Mouse (Mus musculus): Measurements from ENCODE around the gene Ddx52. TPM values are rescaled to one million over a fixed set of nuclear protein-coding genes. Genes with fewer than 3 reads are reported as not detected.

Gene Ddx52
- polyA plus RNA-seq, 1 experiment: not detected

DNA sequence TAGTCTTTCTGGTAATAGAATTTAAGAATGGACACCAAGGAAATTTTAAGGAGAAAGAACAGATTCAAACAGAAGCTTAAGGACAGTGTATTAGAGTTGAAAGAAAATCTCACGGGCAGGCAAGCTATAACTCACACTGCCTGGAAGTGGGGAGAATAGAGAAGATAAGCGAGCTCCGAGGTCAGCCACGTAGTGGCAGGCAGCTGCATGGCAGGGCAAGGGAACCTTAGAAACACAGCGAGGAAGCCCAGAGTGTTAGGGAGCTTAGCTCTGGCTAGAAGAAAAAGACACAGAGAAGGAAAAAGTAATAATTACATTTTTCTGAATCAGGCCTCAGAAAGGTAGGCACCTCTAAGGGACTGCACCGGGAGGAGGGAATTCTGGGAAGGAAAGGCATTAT, 38.1 kb downstream of the Ddx52 start:
- H3K27ac ChIP-seq (ENCODE audit: insufficient read depth, low read depth, low read length): no peak overlapping the region
- no peak overlapping the region for H3K4me3 ChIP-seq (ENCODE audit: insufficient read depth, low read depth, low read length)
- H3K4me1 ChIP-seq (ENCODE audit: control insufficient read depth, insufficient read depth, low read length): 0 out of 2 replicates have a peak, but pooled peaks cover 2% of the 10 kb centered on the region
- WGBS: 88% methylated on average over 6 of the region's 6 CpGs
- TF ChIP-seq POLR2A (IDR thresholded peaks at IDR 0.05; ENCODE audit: insufficient read depth, low read depth, low read length) (no peak), CTCF (IDR thresholded peaks at IDR 0.05; ENCODE audit: insufficient read depth, low read depth, low read length) (no peak)

DNA sequence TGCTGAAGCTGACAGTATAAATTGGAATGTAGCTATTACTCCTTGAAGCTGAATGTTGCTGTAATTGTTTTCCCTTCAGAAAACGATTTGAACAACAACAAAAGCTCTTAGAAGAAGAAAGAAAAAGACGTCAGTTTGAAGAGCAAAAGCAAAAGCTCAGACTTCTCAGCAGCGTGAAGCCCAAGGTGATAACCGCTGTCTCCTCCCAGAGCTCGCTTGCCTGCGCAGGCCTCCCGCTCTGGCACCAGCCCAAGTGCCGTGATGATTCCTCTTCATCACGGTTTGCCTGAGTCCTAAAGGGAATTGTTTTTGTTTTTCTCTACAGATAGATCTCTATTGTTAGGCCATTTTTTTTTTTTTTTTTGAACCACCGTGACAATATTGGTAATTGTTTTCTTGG, 39.5 kb downstream of the Ddx52 start:
- Histone ChIP-seq H3K27ac (ENCODE audit: insufficient read depth, low read depth, low read length) (no peak overlapping the region), H3K4me1 (ENCODE audit: control insufficient read depth, insufficient read depth, low read length) (peaks cover 5% of the 10 kb centered on the region), H3K4me3 (ENCODE audit: insufficient read depth, low read depth, low read length) (no peak overlapping the region)
- WGBS: 37% methylated on average over 10 of the region's 10 CpGs
- TF ChIP-seq POLR2A (IDR thresholded peaks at IDR 0.05; ENCODE audit: insufficient read depth, low read depth, low read length) (no peak), CTCF (IDR thresholded peaks at IDR 0.05; ENCODE audit: insufficient read depth, low read depth, low read length) (no peak)

DNA sequence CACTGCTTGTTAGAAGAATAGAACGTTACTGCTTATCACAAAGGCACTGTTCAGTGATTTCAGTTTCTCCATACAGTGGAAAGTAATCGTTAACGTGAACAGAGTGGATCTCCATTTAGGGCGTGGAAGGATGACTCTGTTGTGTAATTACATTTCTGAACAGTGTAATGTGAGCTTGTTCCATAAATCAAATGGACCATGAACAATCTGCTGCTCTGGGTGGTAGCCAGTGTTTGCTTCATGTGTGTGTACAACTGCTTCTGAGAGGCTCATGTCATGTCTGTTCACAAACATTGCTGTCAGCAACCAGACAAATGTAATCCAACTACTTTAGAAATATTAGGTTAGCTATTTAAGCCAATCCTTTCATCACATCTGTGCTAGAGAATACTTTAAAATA, 49.8 kb downstream of the Ddx52 start:
- H3K27ac ChIP-seq (ENCODE audit: insufficient read depth, low read depth, low read length): no peak overlapping the region
- no peaks in the 10 kb centered on the region for H3K4me1 ChIP-seq (ENCODE audit: control insufficient read depth, insufficient read depth, low read length)
- H3K4me3 ChIP-seq (ENCODE audit: insufficient read depth, low read depth, low read length): no peak overlapping the region
- TF ChIP-seq POLR2A (IDR thresholded peaks at IDR 0.05; ENCODE audit: insufficient read depth, low read depth, low read length): no peak
- 49% methylated on average over 4 of the region's 4 CpGs for WGBS

DNA sequence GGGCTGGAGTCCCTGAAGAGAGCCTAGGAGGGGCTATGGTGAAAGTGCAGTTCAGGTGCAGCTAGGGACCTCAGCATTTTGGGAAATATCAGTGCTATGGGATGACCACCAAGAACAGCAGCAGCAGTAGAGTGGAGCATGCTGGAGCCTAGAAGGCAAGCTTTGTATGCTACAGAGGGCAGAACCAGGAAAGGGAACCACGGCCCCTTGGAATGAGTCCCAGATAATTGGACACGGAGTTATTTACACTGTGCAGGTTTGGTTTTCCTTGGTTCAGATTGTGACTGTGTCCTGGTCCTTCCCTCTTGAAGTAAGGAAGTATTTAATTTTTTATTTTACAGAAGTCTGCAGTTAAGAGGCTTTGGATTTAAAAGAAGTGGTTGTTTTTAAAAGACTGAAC, 51.6 kb downstream of the Ddx52 start:
- H3K27ac ChIP-seq (ENCODE audit: insufficient read depth, low read depth, low read length): no peak overlapping the region
- no peaks in the 10 kb centered on the region for H3K4me1 ChIP-seq (ENCODE audit: control insufficient read depth, insufficient read depth, low read length)
- no peak overlapping the region for H3K4me3 ChIP-seq (ENCODE audit: insufficient read depth, low read depth, low read length)
- WGBS: 50% methylated on average over 2 of the region's 2 CpGs
- TF ChIP-seq POLR2A (IDR thresholded peaks at IDR 0.05; ENCODE audit: insufficient read depth, low read depth, low read length): no peak
- no peak for TF ChIP-seq CTCF (IDR thresholded peaks at IDR 0.05; ENCODE audit: insufficient read depth, low read depth, low read length)

DNA sequence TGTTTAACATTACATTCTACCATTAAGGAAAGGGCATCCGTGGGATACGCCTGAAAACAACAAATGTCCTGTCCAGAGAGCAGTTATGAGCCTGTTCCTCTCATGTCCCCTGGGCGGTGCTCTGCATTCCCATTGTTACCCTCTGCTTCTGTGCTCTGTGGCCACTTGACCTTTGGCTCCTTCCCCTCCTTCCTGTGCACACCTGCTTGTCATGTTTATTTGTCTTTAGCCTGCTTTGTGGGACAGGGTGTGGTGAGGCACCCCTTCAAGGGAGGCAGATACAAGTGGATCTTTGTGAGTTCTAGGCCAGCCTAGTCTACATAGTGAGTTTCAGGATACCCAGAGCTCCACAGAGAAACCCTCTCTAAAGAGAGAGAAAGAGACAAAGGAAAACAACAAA, 52.6 kb downstream of the Ddx52 start:
- no peak for TF ChIP-seq POLR2A (IDR thresholded peaks at IDR 0.05; ENCODE audit: insufficient read depth, low read depth, low read length)
- TF ChIP-seq CTCF (IDR thresholded peaks at IDR 0.05; ENCODE audit: insufficient read depth, low read depth, low read length): no peak
- Histone ChIP-seq H3K4me1 (ENCODE audit: control insufficient read depth, insufficient read depth, low read length) (no peaks in the 10 kb centered on the region), H3K4me3 (ENCODE audit: insufficient read depth, low read depth, low read length) (no peak overlapping the region), H3K27ac (ENCODE audit: insufficient read depth, low read depth, low read length) (no peak overlapping the region)
- 90% methylated on average over 3 of the region's 3 CpGs for WGBS

DNA sequence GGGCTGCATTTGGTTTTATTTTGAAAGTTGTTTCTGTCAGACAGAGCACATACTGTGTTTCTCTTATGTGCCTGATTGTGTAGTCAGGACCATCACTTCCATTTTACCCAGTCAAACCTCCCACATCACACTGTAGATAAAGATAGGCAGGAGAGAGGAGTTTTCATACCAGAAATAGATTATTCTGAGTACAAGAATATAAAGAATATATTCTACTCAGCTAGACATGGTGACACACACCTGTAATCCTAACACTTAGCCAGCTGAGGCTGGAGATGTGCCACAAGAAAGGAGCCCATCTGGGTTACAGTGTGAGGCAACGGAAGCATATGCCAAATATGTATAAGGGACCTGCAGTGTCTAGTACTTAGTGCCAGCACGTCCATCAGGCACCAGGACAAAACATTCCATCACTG, 53.7 kb downstream of the Ddx52 start:
- Histone ChIP-seq H3K27ac (ENCODE audit: insufficient read depth, low read depth, low read length) (no peak overlapping the region), H3K4me1 (ENCODE audit: control insufficient read depth, insufficient read depth, low read length) (no peaks in the 10 kb centered on the region), H3K4me3 (ENCODE audit: insufficient read depth, low read depth, low read length) (no peak overlapping the region)
- TF ChIP-seq POLR2A (IDR thresholded peaks at IDR 0.05; ENCODE audit: insufficient read depth, low read depth, low read length) (no peak), CTCF (IDR thresholded peaks at IDR 0.05; ENCODE audit: insufficient read depth, low read depth, low read length) (no peak)
- WGBS: 83% methylated on average over 2 of the region's 2 CpGs

DNA sequence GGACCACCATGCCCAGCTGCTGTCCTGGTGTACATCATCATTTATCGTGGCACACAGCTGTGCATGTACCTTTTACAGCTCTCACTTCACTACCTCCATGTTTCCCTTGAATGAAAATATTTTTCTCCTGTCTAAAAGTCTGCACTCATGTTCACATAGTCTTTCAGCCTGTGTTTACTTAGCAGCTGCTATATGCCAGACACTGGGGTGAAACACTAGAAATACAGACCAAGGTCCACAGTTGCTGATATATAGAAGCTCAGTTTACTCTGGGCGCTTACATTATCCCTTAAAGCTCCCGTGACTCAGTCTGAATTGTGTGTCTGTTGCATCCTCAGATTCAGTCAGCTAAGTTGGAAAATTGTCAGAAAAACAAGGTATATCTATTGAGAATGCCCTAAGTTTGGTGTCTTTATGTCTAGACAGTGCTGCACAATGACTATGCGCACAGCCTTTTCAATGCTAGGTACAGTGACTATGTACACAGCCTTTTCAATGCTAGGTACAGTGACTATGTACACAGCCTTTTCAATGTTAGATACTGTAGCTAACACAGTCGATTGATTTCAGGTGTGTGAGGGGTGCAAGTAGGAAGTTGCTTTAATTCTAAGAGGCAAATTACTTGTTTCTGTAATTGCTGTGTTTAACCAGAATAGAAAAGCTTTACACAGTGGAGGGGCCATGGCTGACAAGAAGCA, 55.5 kb downstream of the Ddx52 start:
- TF ChIP-seq CTCF (IDR thresholded peaks at IDR 0.05; ENCODE audit: insufficient read depth, low read depth, low read length) (no peak), POLR2A (IDR thresholded peaks at IDR 0.05; ENCODE audit: insufficient read depth, low read depth, low read length) (no peak)
- 87% methylated on average over 5 of the region's 5 CpGs for WGBS
- H3K27ac ChIP-seq (ENCODE audit: insufficient read depth, low read depth, low read length): no peak overlapping the region
- H3K4me3 ChIP-seq (ENCODE audit: insufficient read depth, low read depth, low read length): no peak overlapping the region
- no peaks in the 10 kb centered on the region for H3K4me1 ChIP-seq (ENCODE audit: control insufficient read depth, insufficient read depth, low read length)

DNA sequence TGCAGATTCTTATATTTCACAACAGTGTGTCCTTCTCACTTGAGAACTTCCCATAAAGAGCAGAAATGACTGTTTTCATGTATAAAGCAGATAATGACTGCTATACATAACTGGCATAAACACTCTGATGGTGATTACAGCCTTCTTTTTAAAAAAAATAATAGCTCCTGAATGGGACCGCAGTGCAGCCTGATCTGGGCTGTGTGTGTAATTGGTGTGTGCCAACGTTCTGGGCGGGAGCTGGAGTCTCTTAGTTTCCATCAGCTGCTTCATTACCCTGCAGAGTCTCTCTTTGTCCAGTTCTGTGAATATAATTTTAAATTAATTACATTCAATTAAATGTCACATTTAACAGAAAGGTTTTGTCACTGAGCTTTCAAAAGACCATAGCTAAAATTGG, 57.1 kb downstream of the Ddx52 start:
- Histone ChIP-seq H3K4me1 (ENCODE audit: control insufficient read depth, insufficient read depth, low read length) (no peaks in the 10 kb centered on the region), H3K4me3 (ENCODE audit: insufficient read depth, low read depth, low read length) (no peak overlapping the region), H3K27ac (ENCODE audit: insufficient read depth, low read depth, low read length) (no peak overlapping the region)
- 38% methylated on average over 3 of the region's 3 CpGs for WGBS
- TF ChIP-seq CTCF (IDR thresholded peaks at IDR 0.05; ENCODE audit: insufficient read depth, low read depth, low read length) (no peak), POLR2A (IDR thresholded peaks at IDR 0.05; ENCODE audit: insufficient read depth, low read depth, low read length) (no peak)

DNA sequence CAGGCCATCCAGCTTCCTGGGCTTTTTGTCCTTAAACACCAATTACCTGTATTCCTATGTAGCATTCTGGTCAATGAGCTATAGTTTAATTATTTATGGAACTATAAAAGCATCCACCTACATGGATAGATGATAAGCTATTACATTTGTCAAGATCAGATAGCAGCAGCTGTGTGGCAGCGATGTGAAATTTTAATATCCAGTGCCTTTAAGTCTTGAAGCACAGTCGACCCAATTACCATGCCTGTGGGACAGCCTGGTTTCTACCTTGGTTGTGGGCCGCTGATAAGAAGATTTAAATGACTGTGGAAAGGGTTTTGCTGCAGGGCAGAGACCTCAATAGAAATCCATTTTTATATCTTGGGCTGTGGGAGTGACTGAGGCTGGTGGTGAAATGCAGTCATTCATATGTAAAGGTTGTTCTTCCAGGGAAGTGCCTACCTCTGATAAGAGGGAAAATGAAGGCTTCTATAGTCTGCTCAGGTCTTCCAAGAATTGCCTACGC, 57.6 kb downstream of the Ddx52 start:
- Histone ChIP-seq H3K4me3 (ENCODE audit: insufficient read depth, low read depth, low read length) (no peak overlapping the region), H3K27ac (ENCODE audit: insufficient read depth, low read depth, low read length) (no peak overlapping the region), H3K4me1 (ENCODE audit: control insufficient read depth, insufficient read depth, low read length) (no peaks in the 10 kb centered on the region)
- 88% methylated on average over 4 of the region's 4 CpGs for WGBS
- TF ChIP-seq CTCF (IDR thresholded peaks at IDR 0.05; ENCODE audit: insufficient read depth, low read depth, low read length): no peak
- no peak for TF ChIP-seq POLR2A (IDR thresholded peaks at IDR 0.05; ENCODE audit: insufficient read depth, low read depth, low read length)
